8 mouse cellular contexts compared by ENCODE assay signal in genomic region chr10:93288336-93288735, GRCm38 (mm10). TPM values are rescaled to one million over a fixed set of nuclear protein-coding genes. Genes with fewer than 3 reads are reported as not detected.
DNase-seq lines count a peak whose midpoint lies in the region; ATAC-seq and TF ChIP-seq lines count a peak whose summit lies in the region.

No protein-coding gene starts in this region.

- H3K4me3 ChIP-seq in embryonic facial prominence, embryonic 13.5 days, result no peak overlapping the region
- H3K4me3 ChIP-seq in embryonic facial prominence, embryonic 10.5 days, result no peak overlapping the region
- no peak overlapping the region for H3K4me3 ChIP-seq in layer of hippocampus, adult 2 months
- no peak overlapping the region for H3K4me3 ChIP-seq in MEL (ENCODE audit: control insufficient read depth in 1 of 2, insufficient read depth in 1 of 2, low read depth in 2 of 2, low read length in 2 of 2)
- H3K4me3 ChIP-seq in limb, embryonic 14.5 days (replicated peaks; ENCODE audit: low read length), result no peak overlapping the region

- no peak for DNase-seq in embryonic facial prominence, embryonic 10.5 days (ENCODE audit: low spot score)
- DNase-seq in layer of hippocampus, adult 2 months (ENCODE audit: low spot score in 2 of 2), result no peak
- no peak for DNase-seq in layer of hippocampus, postnatal 14 days (ENCODE audit: low spot score in 2 of 2)
- DNase-seq in MEL (ENCODE audit: low read depth, low spot score), result peak; percentile 94
- peak; percentile 68 for DNase-seq in limb, embryonic 14.5 days (ENCODE audit: low spot score)
- no peak for DNase-seq in spleen, adult 12 weeks (ENCODE audit: low spot score)

- no peaks in the 10 kb centered on the region for H3K27me3 ChIP-seq in embryonic facial prominence, embryonic 13.5 days
- no peaks in the 10 kb centered on the region for H3K27me3 ChIP-seq in embryonic facial prominence, embryonic 10.5 days (replicated peaks; ENCODE audit: low read depth, poor library complexity, severe bottlenecking)
- H3K27me3 ChIP-seq in MEL (ENCODE audit: control insufficient read depth in 1 of 2, insufficient read depth in 2 of 2, low read length in 2 of 2), result no peaks in the 10 kb centered on the region
- H3K27me3 ChIP-seq in limb, embryonic 14.5 days (ENCODE audit: control insufficient read depth, insufficient read depth, low read length), result no peaks in the 10 kb centered on the region

- H3K27ac ChIP-seq in embryonic facial prominence, embryonic 13.5 days, result no peak overlapping the region
- no peak overlapping the region for H3K27ac ChIP-seq in embryonic facial prominence, embryonic 10.5 days (replicated peaks)
- H3K27ac ChIP-seq in layer of hippocampus, adult 2 months, result peak overlapping the region; percentile 24; the same call in 1 of the 2 replicates
- no peak overlapping the region for H3K27ac ChIP-seq in MEL (ENCODE audit: control insufficient read depth, low read depth, low read length)
- no peak overlapping the region for H3K27ac ChIP-seq in limb, embryonic 14.5 days (replicated peaks; ENCODE audit: low read depth, low read length)

- no peak overlapping the region for H3K4me2 ChIP-seq in embryonic facial prominence, embryonic 13.5 days
- no peak overlapping the region for H3K4me2 ChIP-seq in limb, embryonic 14.5 days (replicated peaks; ENCODE audit: low read depth, low read length, severe bottlenecking)

- peak; percentile 29; the same call in 1 of the 2 replicates for ATAC-seq in embryonic facial prominence, embryonic 13.5 days (ENCODE audit: insufficient number of reproducible peaks, insufficient read depth, low FRiP score, low TSS enrichment, low read depth)
- no peak for ATAC-seq in limb, embryonic 14.5 days (ENCODE audit: low FRiP score, low read depth)
- ATAC-seq in granulocyte monocyte progenitor cell, adult 5-6 weeks (replicated peaks; ENCODE audit: poor library complexity, severe bottlenecking), result no peak

- no peak for TF ChIP-seq CTCF in layer of hippocampus, adult 2 months (conservative IDR thresholded peaks at IDR 0.05)
- no peak for TF ChIP-seq CTCF in MEL (IDR thresholded peaks at IDR 0.05 in 2 of 3, conservative IDR thresholded peaks at IDR 0.05 in 1 of 3; ENCODE audit: control insufficient read depth in 1 of 3, insufficient read depth in 1 of 3, low read depth in 2 of 3, low read length in 3 of 3, poor library complexity in 1 of 3, severe bottlenecking in 1 of 3)

- peaks cover 17% of the 10 kb centered on the region for H3K4me1 ChIP-seq in embryonic facial prominence, embryonic 13.5 days
- H3K4me1 ChIP-seq in embryonic facial prominence, embryonic 10.5 days, result peaks cover 9% of the 10 kb centered on the region
- H3K4me1 ChIP-seq in MEL (ENCODE audit: control insufficient read depth in 1 of 2, insufficient read depth in 2 of 2, low read length in 2 of 2), result peaks cover 9 to 20% of the 10 kb centered on the region in 2 experiments
- peaks cover 7% of the 10 kb centered on the region for H3K4me1 ChIP-seq in limb, embryonic 14.5 days (ENCODE audit: control insufficient read depth, insufficient read depth, low read length)

- H3K9ac ChIP-seq in embryonic facial prominence, embryonic 13.5 days, result no peak overlapping the region
- H3K9ac ChIP-seq in MEL (ENCODE audit: control insufficient read depth, low read depth, low read length, poor library complexity, severe bottlenecking), result no peak overlapping the region
- H3K9ac ChIP-seq in limb, embryonic 14.5 days (ENCODE audit: low read depth, low read length, severe bottlenecking), result no peak overlapping the region

- H3K79me2 ChIP-seq in MEL (ENCODE audit: control insufficient read depth, insufficient read depth, low read length, poor library complexity), result no peaks in the 10 kb centered on the region

- no peak for TF ChIP-seq RAD21 in MEL (IDR thresholded peaks at IDR 0.05; ENCODE audit: low read depth, low read length)

- WGBS in embryonic facial prominence, embryonic 13.5 days, result 73% methylated on average over 4 of the region's 4 CpGs
- 95% methylated on average over 4 of the region's 4 CpGs for WGBS in embryonic facial prominence, embryonic 10.5 days
- WGBS in limb, embryonic 14.5 days, result 77% methylated on average over 4 of the region's 4 CpGs

- no peaks in the 10 kb centered on the region for H3K9me3 ChIP-seq in embryonic facial prominence, embryonic 13.5 days
- H3K9me3 ChIP-seq in embryonic facial prominence, embryonic 10.5 days, result no peaks in the 10 kb centered on the region
- no peaks in the 10 kb centered on the region for H3K9me3 ChIP-seq in MEL (replicated peaks; ENCODE audit: insufficient read depth, low read length)
- no peaks in the 10 kb centered on the region for H3K9me3 ChIP-seq in limb, embryonic 14.5 days (ENCODE audit: control insufficient read depth, low read length)

- TF ChIP-seq EP300 in MEL (IDR thresholded peaks at IDR 0.05; ENCODE audit: low read depth in 1 of 2, low read length in 2 of 2), result peak; percentile 46 to 65; a peak in 3 of 4 replicates

- TF ChIP-seq POLR2A in MEL (IDR thresholded peaks at IDR 0.05; ENCODE audit: control insufficient read depth in 1 of 2, insufficient read depth in 1 of 2, low read depth in 1 of 2, low read length in 2 of 2, poor library complexity in 1 of 2), result no peak
- no peak for TF ChIP-seq POLR2A in limb, embryonic 14.5 days (IDR thresholded peaks at IDR 0.05; ENCODE audit: borderline replicate concordance, extremely low read depth, insufficient read depth, insufficient read length)

- H3K36me3 ChIP-seq in embryonic facial prominence, embryonic 13.5 days, result peaks cover 25% of the 10 kb centered on the region
- H3K36me3 ChIP-seq in embryonic facial prominence, embryonic 10.5 days (replicated peaks), result peaks cover 62% of the 10 kb centered on the region
- H3K36me3 ChIP-seq in MEL (ENCODE audit: control insufficient read depth in 1 of 2, insufficient read depth in 2 of 2, low read length in 2 of 2), result peaks cover 0 to 14% of the 10 kb centered on the region in 2 experiments; a peak in 2 of 4 replicates
- peaks cover 24% of the 10 kb centered on the region for H3K36me3 ChIP-seq in limb, embryonic 14.5 days (ENCODE audit: control insufficient read depth, insufficient read depth, low read length)

TF ChIP-seq in MEL, 35 proteins besides CTCF, POLR2A, EP300 and RAD21:
- TF ChIP-seq GATA1 (IDR thresholded peaks at IDR 0.05; ENCODE audit: low read depth, low read length), result peak; percentile 48
- TF ChIP-seq USF1 (IDR thresholded peaks at IDR 0.05; ENCODE audit: low read depth, low read length), result peak; percentile 77
- no peak for TF ChIP-seq MYB (IDR thresholded peaks at IDR 0.05; ENCODE audit: low read depth, low read length)
- peak; percentile 59; the same call in 1 of the 2 replicates for TF ChIP-seq MXI1 (IDR thresholded peaks at IDR 0.05; ENCODE audit: low read depth, low read length)
- TF ChIP-seq SIN3A (IDR thresholded peaks at IDR 0.05; ENCODE audit: low read length), result peak; percentile 76
- peak; percentile 93 for TF ChIP-seq ETS1 (IDR thresholded peaks at IDR 0.05; ENCODE audit: low read depth, low read length)
- TF ChIP-seq NELFE (IDR thresholded peaks at IDR 0.05; ENCODE audit: low read depth, low read length), result no peak
- TF ChIP-seq TAL1 (IDR thresholded peaks at IDR 0.05; ENCODE audit: low read length), result peak; percentile 19; the same call in 1 of the 2 replicates
- no peak; the same call in 1 of the 2 replicates for TF ChIP-seq SMC3 (IDR thresholded peaks at IDR 0.05; ENCODE audit: low read depth, low read length)

RNA-seq across cellular contexts. Expression of gene Elk3, which starts 22.6 kb away (rescaled TPM):
- polyA plus RNA-seq in embryonic facial prominence, embryonic 13.5 days (2015; fragmentation: Nextera tagmentation; extraction: Ambion mirVana), result 33.9 and 40.0 TPM in 2 replicates
- 25.3 and 30.6 TPM in 2 replicates for polyA plus RNA-seq in embryonic facial prominence, embryonic 10.5 days (2016; fragmentation: Nextera tagmentation; extraction: Ambion mirVana)
- 1 to 10 TPM; 8.9 to 9.7 TPM for total RNA-seq in layer of hippocampus, adult 2 months (2021)
- 1 to 10 TPM; 8.9 to 9.8 TPM for total RNA-seq in layer of hippocampus, postnatal 14 days (2021)
- 0.65 and 1.0 TPM in 2 replicates for total RNA-seq in MEL (2012; rRNA removed)
- 1 to 10 TPM in 1 of 2 experiments, not detected in 1; 6.3 TPM for polyA plus RNA-seq in MEL (2012; ENCODE audit: insufficient read depth in 1 of 2, insufficient read length in 2 of 2, low read depth in 1 of 2, low replicate concordance in 2 of 2, missing spikeins in 1 of 2)
- polyA plus RNA-seq in limb, embryonic 14.5 days (2012; rRNA removed), result 60.9 and 78.2 TPM in 2 replicates
- 42.4 and 44.5 TPM in 2 replicates for polyA plus RNA-seq in limb, embryonic 14.5 days (2014; fragmentation: Nextera tagmentation; extraction: Ambion mirVana)
- total RNA-seq in granulocyte monocyte progenitor cell, adult 5-6 weeks (2014; fragmentation: Nextera tagmentation), result 32.0 and 34.6 TPM in 2 replicates
- total RNA-seq in granulocyte monocyte progenitor cell, adult 5-6 weeks (2017), result 16.3 and 19.0 TPM in 2 replicates

Comparison
In these comparisons a context has a peak if more than half of its experiments do, and no peak if none do; other contexts are left out.
1. DNase-seq: peak in MEL (single experiment) and limb, embryonic 14.5 days (single experiment); none in embryonic facial prominence, embryonic 10.5 days (single experiment), layer of hippocampus, adult 2 months (0 of 2), layer of hippocampus, postnatal 14 days (0 of 2) and spleen, adult 12 weeks (single experiment).